Mouse (Mus musculus): ENCODE measurements around the gene Adipoq. TPM values are rescaled to one million over a fixed set of nuclear protein-coding genes. Genes with fewer than 3 reads are reported as not detected.

The Adipoq gene
- polyA plus RNA-seq, 1 experiment = 5.8 TPM

GRCm38 (mm10) chr16:23181487-23181886, 35.2 kb downstream of the Adipoq start:
- 16% methylated on average over 3 of the region's 3 CpGs for WGBS
- Histone ChIP-seq H3K27me3 (ENCODE audit: control insufficient read depth, insufficient read depth, low read length) (no peaks in the 10 kb centered on the region), H3K4me3 (ENCODE audit: extremely low read depth, insufficient read depth, insufficient read length) (no peak overlapping the region), H3K4me1 (ENCODE audit: control insufficient read depth, insufficient read depth, insufficient read length) (peaks cover 15% of the 10 kb centered on the region), H3K27ac (ENCODE audit: insufficient read depth, low read length) (peak overlapping the region; percentile 75), H3K36me3 (ENCODE audit: control insufficient read depth, insufficient read depth, low read length) (no peaks in the 10 kb centered on the region)
- peak; percentile 31 to 66 for DNase-seq (ENCODE audit: low read depth in 1 of 2, low spot score in 2 of 2)
- TF ChIP-seq CTCF (IDR thresholded peaks at IDR 0.05; ENCODE audit: extremely low read depth, insufficient read depth, insufficient read length, insufficient replicate concordance) = no peak

GRCm38 (mm10) chr16:23181942-23182597, 35.7 kb downstream of the Adipoq start:
- TF ChIP-seq CTCF (IDR thresholded peaks at IDR 0.05; ENCODE audit: extremely low read depth, insufficient read depth, insufficient read length, insufficient replicate concordance) (no peak), POLR2A (IDR thresholded peaks at IDR 0.05; ENCODE audit: low read depth, low read length) (no peak)
- no peaks in the 10 kb centered on the region for H3K36me3 ChIP-seq (ENCODE audit: control insufficient read depth, insufficient read depth, low read length)
- H3K27me3 ChIP-seq (ENCODE audit: control insufficient read depth, insufficient read depth, low read length) = no peaks in the 10 kb centered on the region
- H3K4me1 ChIP-seq (ENCODE audit: control insufficient read depth, insufficient read depth, insufficient read length) = peaks cover 20% of the 10 kb centered on the region
- H3K27ac ChIP-seq (ENCODE audit: insufficient read depth, low read length) = peak overlapping the region; percentile 83
- 13% methylated on average over 1 of the region's 1 CpGs for WGBS
- DNase-seq (ENCODE audit: low read depth in 1 of 2, low spot score in 2 of 2) = no peak
- H3K4me3 ChIP-seq (ENCODE audit: extremely low read depth, insufficient read depth, insufficient read length) = no peak overlapping the region

- Histone ChIP-seq H3K36me3 (ENCODE audit: control insufficient read depth, insufficient read depth, low read length) (no peaks in the 10 kb centered on the region), H3K27me3 (ENCODE audit: control insufficient read depth, insufficient read depth, low read length) (no peaks in the 10 kb centered on the region), H3K4me3 (ENCODE audit: extremely low read depth, insufficient read depth, insufficient read length) (no peak overlapping the region), H3K4me1 (ENCODE audit: control insufficient read depth, insufficient read depth, insufficient read length) (peaks cover 20% of the 10 kb centered on the region; the same call in 1 of the 2 replicates), H3K27ac (ENCODE audit: insufficient read depth, low read length) (peak overlapping the region; percentile 16; the same call in 1 of the 2 replicates)
- TF ChIP-seq CTCF (IDR thresholded peaks at IDR 0.05; ENCODE audit: extremely low read depth, insufficient read depth, insufficient read length, insufficient replicate concordance) (no peak), POLR2A (IDR thresholded peaks at IDR 0.05; ENCODE audit: low read depth, low read length) (no peak)
- DNase-seq (ENCODE audit: low read depth in 1 of 2, low spot score in 2 of 2) = no peak
- 65% methylated on average over 2 of the region's 2 CpGs for WGBS
Observed at GRCm38 (mm10) chr16:23185824-23186223, 39.5 kb downstream of the Adipoq start.

- H3K4me3 ChIP-seq (ENCODE audit: extremely low read depth, insufficient read depth, insufficient read length) = no peak overlapping the region
- no peaks in the 10 kb centered on the region for H3K27me3 ChIP-seq (ENCODE audit: control insufficient read depth, insufficient read depth, low read length)
- no peaks in the 10 kb centered on the region for H3K36me3 ChIP-seq (ENCODE audit: control insufficient read depth, insufficient read depth, low read length)
- 77% methylated on average over 4 of the region's 4 CpGs for WGBS
- DNase-seq (ENCODE audit: low read depth in 1 of 2, low spot score in 2 of 2) = no peak
- no peak overlapping the region for H3K27ac ChIP-seq (ENCODE audit: insufficient read depth, low read length)
- peaks cover 20% of the 10 kb centered on the region; the same call in 1 of the 2 replicates for H3K4me1 ChIP-seq (ENCODE audit: control insufficient read depth, insufficient read depth, insufficient read length)
- TF ChIP-seq CTCF (IDR thresholded peaks at IDR 0.05; ENCODE audit: extremely low read depth, insufficient read depth, insufficient read length, insufficient replicate concordance) = no peak
Observed at GRCm38 (mm10) chr16:23186418-23186817, 40.1 kb downstream of the Adipoq start.

- WGBS = 53% methylated on average over 7 of the region's 7 CpGs
- no peak for DNase-seq (ENCODE audit: low read depth in 1 of 2, low spot score in 2 of 2)
- no peaks in the 10 kb centered on the region for H3K27me3 ChIP-seq (ENCODE audit: control insufficient read depth, insufficient read depth, low read length)
- H3K4me1 ChIP-seq (ENCODE audit: control insufficient read depth, insufficient read depth, insufficient read length) = peaks cover 13% of the 10 kb centered on the region; the same call in 1 of the 2 replicates
- TF ChIP-seq POLR2A (IDR thresholded peaks at IDR 0.05; ENCODE audit: low read depth, low read length) = no peak
- TF ChIP-seq CTCF (IDR thresholded peaks at IDR 0.05; ENCODE audit: extremely low read depth, insufficient read depth, insufficient read length, insufficient replicate concordance) = no peak
- H3K4me3 ChIP-seq (ENCODE audit: extremely low read depth, insufficient read depth, insufficient read length) = no peak overlapping the region
- H3K27ac ChIP-seq (ENCODE audit: insufficient read depth, low read length) = no peak overlapping the region
- H3K36me3 ChIP-seq (ENCODE audit: control insufficient read depth, insufficient read depth, low read length) = no peaks in the 10 kb centered on the region
Observed at GRCm38 (mm10) chr16:23187983-23188382, 41.6 kb downstream of the Adipoq start.

GRCm38 (mm10) chr16:23189612-23190011, 43.3 kb downstream of the Adipoq start:
- no peak for TF ChIP-seq POLR2A (IDR thresholded peaks at IDR 0.05; ENCODE audit: low read depth, low read length)
- no peak for TF ChIP-seq CTCF (IDR thresholded peaks at IDR 0.05; ENCODE audit: extremely low read depth, insufficient read depth, insufficient read length, insufficient replicate concordance)
- Histone ChIP-seq H3K4me3 (ENCODE audit: extremely low read depth, insufficient read depth, insufficient read length) (no peak overlapping the region), H3K4me1 (ENCODE audit: control insufficient read depth, insufficient read depth, insufficient read length) (peaks cover 13% of the 10 kb centered on the region; the same call in 1 of the 2 replicates), H3K27me3 (ENCODE audit: control insufficient read depth, insufficient read depth, low read length) (no peaks in the 10 kb centered on the region), H3K36me3 (ENCODE audit: control insufficient read depth, insufficient read depth, low read length) (no peaks in the 10 kb centered on the region), H3K27ac (ENCODE audit: insufficient read depth, low read length) (no peak overlapping the region)
- DNase-seq (ENCODE audit: low read depth in 1 of 2, low spot score in 2 of 2) = no peak
- WGBS = 79% methylated on average over 1 of the region's 1 CpGs

GRCm38 (mm10) chr16:23191560-23192242, 45.4 kb downstream of the Adipoq start:
- peaks cover 11% of the 10 kb centered on the region; the same call in 1 of the 2 replicates for H3K4me1 ChIP-seq (ENCODE audit: control insufficient read depth, insufficient read depth, insufficient read length)
- TF ChIP-seq POLR2A (IDR thresholded peaks at IDR 0.05; ENCODE audit: low read depth, low read length) (no peak), CTCF (IDR thresholded peaks at IDR 0.05; ENCODE audit: extremely low read depth, insufficient read depth, insufficient read length, insufficient replicate concordance) (no peak)
- 85% methylated on average over 9 of the region's 9 CpGs for WGBS
- H3K27me3 ChIP-seq (ENCODE audit: control insufficient read depth, insufficient read depth, low read length) = no peaks in the 10 kb centered on the region
- H3K4me3 ChIP-seq (ENCODE audit: extremely low read depth, insufficient read depth, insufficient read length) = no peak overlapping the region
- H3K36me3 ChIP-seq (ENCODE audit: control insufficient read depth, insufficient read depth, low read length) = no peaks in the 10 kb centered on the region
- DNase-seq (ENCODE audit: low read depth in 1 of 2, low spot score in 2 of 2) = no peak
- H3K27ac ChIP-seq (ENCODE audit: insufficient read depth, low read length) = no peak overlapping the region
